Mouse (Mus musculus) naive thymus-derived CD4-positive, alpha-beta T cell, adult 2 months (primary cell): ENCODE data around the gene Phospho1.
"Not testable (repeated sequence)": the region's sequence is repeated elsewhere in the genome, so short reads cannot be mapped to it uniquely, and the experiment has no call there.

Source experiments
- DNase-seq: peaks from one replicate; pipeline ENCODE4 v3.0.0-alpha.2; 2011; ENCODE audit warnings: low read depth

Gene Phospho1

GRCm38 (mm10) chr11:95860071-95860490, 35.8 kb downstream of the Phospho1 start:
- DNase-seq = peak; percentile 39

GRCm38 (mm10) chr11:95861397-95861796, 37.1 kb downstream of the Phospho1 start:
- no peak for DNase-seq

GRCm38 (mm10) chr11:95869442-95869841, 45.1 kb downstream of the Phospho1 start:
- DNase-seq = no peak

GRCm38 (mm10) chr11:95869918-95870470, 45.7 kb downstream of the Phospho1 start:
- no peak for DNase-seq

GRCm38 (mm10) chr11:95875804-95876203, 51.5 kb downstream of the Phospho1 start:
- DNase-seq = peak; percentile 54

GRCm38 (mm10) chr11:95876296-95876695, 52.0 kb downstream of the Phospho1 start:
- peak; percentile 76 for DNase-seq

- DNase-seq = not testable (repeated sequence)
These were observed 55.6 kb downstream of the Phospho1 start for GRCm38 (mm10) chr11:95879861-95880260.
